Mouse (Mus musculus): Measurements from ENCODE around the gene Slc18b1. TPM values are rescaled to one million over a fixed set of nuclear protein-coding genes. Genes with fewer than 3 reads are reported as not detected.

Gene Slc18b1
- total RNA-seq, 2 experiments from 2014 or later = not detected

Other genes with a start within 250 kb of the Slc18b1 start
- gene Rps12, start 9.7 kb upstream of the Slc18b1 start, total RNA-seq (2015; ENCODE audit: low replicate concordance) = 1,496 and 1,704 TPM in 2 replicates
- gene Rps12, start 9.7 kb upstream of the Slc18b1 start, total RNA-seq (2017; ENCODE audit: low replicate concordance) = 275 and 669 TPM in 2 replicates
- gene Vnn3, start 54.5 kb downstream of the Slc18b1 start, total RNA-seq (2015; ENCODE audit: low replicate concordance) = 5.4 TPM in 1 of 2 replicates, not detected in the other
- gene Vnn3, start 54.5 kb downstream of the Slc18b1 start, total RNA-seq (2017; ENCODE audit: low replicate concordance) = not detected in 2 replicates
- not detected in 2 replicates for gene Vnn1, start 97.7 kb downstream of the Slc18b1 start, total RNA-seq (2015; ENCODE audit: low replicate concordance)
- not detected in 2 replicates for gene Vnn1, start 97.7 kb downstream of the Slc18b1 start, total RNA-seq (2017; ENCODE audit: low replicate concordance)
- gene Taar1, start 123.4 kb downstream of the Slc18b1 start, total RNA-seq (2015; ENCODE audit: low replicate concordance) = not detected in 2 replicates
- not detected in 2 replicates for gene Taar1, start 123.4 kb downstream of the Slc18b1 start, total RNA-seq (2017; ENCODE audit: low replicate concordance)
- gene Taar2, start 141.6 kb downstream of the Slc18b1 start, total RNA-seq (2015; ENCODE audit: low replicate concordance) = not detected in 2 replicates
- not detected in 2 replicates for gene Taar2, start 141.6 kb downstream of the Slc18b1 start, total RNA-seq (2017; ENCODE audit: low replicate concordance)
- gene Taar3, start 152.6 kb downstream of the Slc18b1 start, total RNA-seq (2015; ENCODE audit: low replicate concordance) = not detected in 2 replicates
- gene Taar3, start 152.6 kb downstream of the Slc18b1 start, total RNA-seq (2017; ENCODE audit: low replicate concordance) = not detected in 2 replicates
- gene Taar4, start 163.5 kb downstream of the Slc18b1 start, total RNA-seq (2015; ENCODE audit: low replicate concordance) = not detected in 2 replicates
- not detected in 2 replicates for gene Taar4, start 163.5 kb downstream of the Slc18b1 start, total RNA-seq (2017; ENCODE audit: low replicate concordance)
- not detected in 2 replicates for gene Taar5, start 173.7 kb downstream of the Slc18b1 start, total RNA-seq (2015; ENCODE audit: low replicate concordance)
- not detected in 2 replicates for gene Taar5, start 173.7 kb downstream of the Slc18b1 start, total RNA-seq (2017; ENCODE audit: low replicate concordance)
- gene Taar6, start 188.7 kb downstream of the Slc18b1 start, total RNA-seq (2015; ENCODE audit: low replicate concordance) = not detected in 2 replicates
- gene Taar6, start 188.7 kb downstream of the Slc18b1 start, total RNA-seq (2017; ENCODE audit: low replicate concordance) = not detected in 2 replicates
- gene Taar7a, start 196.5 kb downstream of the Slc18b1 start, total RNA-seq (2015; ENCODE audit: low replicate concordance) = not detected in 2 replicates
- not detected in 2 replicates for gene Taar7a, start 196.5 kb downstream of the Slc18b1 start, total RNA-seq (2017; ENCODE audit: low replicate concordance)
- not detected in 2 replicates for gene Taar7b, start 203.0 kb downstream of the Slc18b1 start, total RNA-seq (2015; ENCODE audit: low replicate concordance)
- gene Taar7b, start 203.0 kb downstream of the Slc18b1 start, total RNA-seq (2017; ENCODE audit: low replicate concordance) = not detected in 2 replicates
- gene Taar7d, start 230.2 kb downstream of the Slc18b1 start, total RNA-seq (2015; ENCODE audit: low replicate concordance) = not detected in 2 replicates
- not detected in 2 replicates for gene Taar7d, start 230.2 kb downstream of the Slc18b1 start, total RNA-seq (2017; ENCODE audit: low replicate concordance)
- gene Taar7e, start 240.6 kb downstream of the Slc18b1 start, total RNA-seq (2015; ENCODE audit: low replicate concordance) = not detected in 2 replicates
- gene Taar7e, start 240.6 kb downstream of the Slc18b1 start, total RNA-seq (2017; ENCODE audit: low replicate concordance) = not detected in 2 replicates

Measured in erythroid progenitor cell, adult 5-6 weeks (primary cell).